Mouse (Mus musculus) right cerebral cortex, adult 2 months (tissue): ENCODE data around the gene Btbd7.
A peak's percentile ranks its signal among the peaks of the same experiment; 100 is the strongest.

Experiments used
- DNase-seq, 2 experiments: peaks; one replicate each; pipeline ENCODE4 v3.0.0; 2021 to 2022; ENCODE audit warnings: low spot score in 2 of 2

Gene Btbd7

DNA sequence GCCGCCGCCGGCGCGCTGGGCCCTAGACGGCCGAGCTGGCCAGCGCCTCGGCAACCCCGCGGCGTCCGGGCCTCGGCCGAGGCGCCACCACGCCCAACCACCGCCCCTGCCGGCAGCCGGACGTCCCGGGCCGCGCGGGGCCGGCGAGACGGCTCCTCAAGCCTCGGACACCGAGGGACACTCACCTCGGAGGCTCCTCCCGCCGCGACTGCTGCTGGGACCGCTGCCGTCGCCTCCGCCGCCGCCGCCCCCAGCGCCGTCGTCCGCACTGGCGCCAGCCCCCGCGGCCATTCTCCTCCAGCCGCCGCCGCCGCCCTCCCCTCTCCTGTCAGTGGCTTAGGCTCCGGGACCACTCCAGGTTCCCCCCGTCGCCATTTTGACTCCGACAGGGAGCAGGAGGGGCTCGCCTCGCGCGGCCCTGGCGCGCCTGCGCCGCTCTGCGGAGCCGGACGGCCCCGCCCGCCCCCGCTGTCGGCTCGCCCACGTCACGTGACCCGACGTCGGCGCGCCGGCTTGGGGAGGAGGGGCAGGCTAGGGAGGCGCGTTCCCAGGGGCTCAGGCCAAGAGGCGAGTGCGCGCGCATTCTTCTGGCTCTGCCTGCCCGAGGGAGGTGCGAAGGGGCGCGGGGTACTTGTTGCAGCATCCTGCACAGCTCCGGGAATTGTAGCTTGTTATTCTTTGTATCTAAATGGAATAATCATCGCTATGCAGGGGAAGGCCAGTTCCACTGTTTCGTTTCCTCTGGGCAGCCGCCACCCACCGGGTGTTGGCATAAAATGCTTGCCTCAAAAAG, at the start of gene Btbd7:
Gene Btbd7 (minus strand): TSS at position 441 of the 793 bp plus-strand sequence.
- DNase-seq = peak; percentile 91 to 96

- no peak for DNase-seq
Observed at GRCm38 (mm10) chr12:102916073-102916472, 37.8 kb upstream of the Btbd7 start.

DNA sequence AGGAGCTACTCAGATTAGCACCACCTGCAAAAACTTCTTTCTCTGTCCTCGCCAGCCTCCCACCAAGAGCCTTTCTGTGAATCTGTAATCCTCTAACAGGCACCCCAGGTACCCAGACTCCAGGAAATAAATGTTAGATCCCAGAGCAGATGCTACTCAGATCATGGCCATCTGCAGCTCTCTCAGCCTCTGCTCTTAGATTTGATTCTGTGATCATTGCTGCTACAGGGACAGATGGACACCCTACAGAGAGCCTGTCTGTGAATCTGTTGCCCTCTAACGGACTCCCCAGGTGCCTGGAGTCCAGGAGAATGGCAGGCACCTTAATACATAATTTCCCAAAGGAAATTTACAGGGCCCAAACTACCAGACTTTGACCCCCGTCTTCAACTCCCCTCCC, 29.9 kb upstream of the Btbd7 start:
- DNase-seq = no peak

DNA sequence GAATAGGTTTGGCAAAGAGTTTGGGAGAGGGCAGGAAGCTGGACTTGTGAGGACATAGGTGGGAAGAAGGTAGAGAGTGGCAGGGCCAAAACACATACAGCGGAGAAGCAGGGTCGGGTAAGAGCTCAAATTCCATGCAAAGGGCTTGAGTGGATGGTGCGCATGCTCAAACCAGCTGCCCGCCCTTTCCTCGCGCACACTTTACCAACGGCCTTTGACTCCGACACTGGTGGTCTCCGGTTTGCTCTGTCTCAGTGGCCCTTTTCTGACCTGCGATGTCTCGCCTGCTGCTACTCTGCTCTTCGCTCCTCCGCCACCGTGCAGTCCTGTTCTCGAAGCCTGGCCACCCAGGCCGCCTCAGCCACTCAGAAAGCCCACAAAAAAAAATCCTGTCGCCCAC, 20.8 kb upstream of the Btbd7 start, which contains the start of gene Cox8c:
Gene Cox8c (plus strand): TSS at position 226 of the 400 bp plus-strand sequence.
- DNase-seq = no peak

GRCm38 (mm10) chr12:102888568-102888967, 10.3 kb upstream of the Btbd7 start:
- DNase-seq = no peak

GRCm38 (mm10) chr12:102887366-102887765, 9.1 kb upstream of the Btbd7 start:
- DNase-seq = no peak

- DNase-seq = peak; percentile 52 to 63
Observed at GRCm38 (mm10) chr12:102885735-102886134, 7.5 kb upstream of the Btbd7 start.

DNA sequence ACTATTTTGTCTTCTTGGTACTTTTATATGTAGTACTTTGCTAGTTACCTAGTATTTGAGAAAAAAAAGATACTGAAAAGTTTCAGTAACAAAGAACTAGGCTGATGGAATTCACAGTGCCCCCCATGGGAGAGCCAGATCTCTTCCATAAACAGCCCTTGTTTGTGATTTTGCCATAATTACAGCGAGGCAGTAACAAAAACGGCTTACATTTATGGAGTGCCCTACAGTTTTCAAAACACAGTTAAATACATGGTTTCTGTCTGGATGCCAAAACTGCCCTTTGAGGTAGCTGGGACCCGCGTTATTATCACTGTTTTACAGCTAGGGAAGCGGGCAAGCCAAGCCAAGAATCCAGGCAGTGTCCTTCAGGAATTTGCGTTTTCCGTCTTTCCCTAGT, 630 bp upstream of the Btbd7 start:
- DNase-seq = no peak

GRCm38 (mm10) chr12:102877301-102878030, 805 bp downstream of the Btbd7 start:
- DNase-seq = peak; percentile 54 to 55

- DNase-seq = no peak
Observed at GRCm38 (mm10) chr12:102870527-102870926, 7.7 kb downstream of the Btbd7 start.

DNA sequence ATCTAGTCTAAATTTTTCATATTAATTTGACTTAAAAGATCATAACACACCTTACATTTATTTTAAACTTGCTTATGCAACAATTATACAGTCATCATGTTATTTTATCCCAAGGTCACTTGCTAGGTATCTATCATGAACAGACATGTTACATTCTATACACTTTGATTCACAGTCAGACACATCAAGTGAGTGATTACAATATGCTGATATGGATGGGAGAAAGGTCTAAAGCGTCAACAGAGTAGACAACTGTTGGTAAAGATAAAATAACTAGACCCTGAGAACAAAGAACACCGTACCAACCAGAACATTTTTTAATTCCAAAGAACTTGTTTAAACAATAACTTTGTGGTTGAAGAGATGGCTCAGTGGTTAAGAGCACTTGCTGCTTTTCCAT, 8.5 kb downstream of the Btbd7 start:
- no peak for DNase-seq

- no peak for DNase-seq
Observed at GRCm38 (mm10) chr12:102860806-102861205, 17.5 kb downstream of the Btbd7 start.

DNA sequence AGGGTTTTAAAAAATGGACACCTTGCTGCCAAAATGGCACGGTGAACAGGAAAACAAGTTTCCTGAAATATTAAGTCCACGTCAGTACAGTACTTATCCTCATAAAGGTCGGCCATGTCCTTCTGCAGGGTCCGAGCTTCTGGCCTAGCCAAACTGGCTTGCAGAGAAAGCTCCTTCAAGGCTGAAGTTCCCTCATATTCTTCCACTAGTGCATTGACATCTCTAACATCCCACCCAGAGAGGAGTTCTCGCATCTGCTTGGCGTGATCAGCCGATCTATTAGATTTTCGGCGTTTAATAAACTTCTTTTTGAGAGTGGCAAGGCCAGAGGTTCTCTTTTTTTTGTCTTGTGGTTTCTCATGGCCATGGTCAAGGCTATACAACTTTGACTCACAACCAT, 40.0 kb downstream of the Btbd7 start:
- no peak for DNase-seq

DNA sequence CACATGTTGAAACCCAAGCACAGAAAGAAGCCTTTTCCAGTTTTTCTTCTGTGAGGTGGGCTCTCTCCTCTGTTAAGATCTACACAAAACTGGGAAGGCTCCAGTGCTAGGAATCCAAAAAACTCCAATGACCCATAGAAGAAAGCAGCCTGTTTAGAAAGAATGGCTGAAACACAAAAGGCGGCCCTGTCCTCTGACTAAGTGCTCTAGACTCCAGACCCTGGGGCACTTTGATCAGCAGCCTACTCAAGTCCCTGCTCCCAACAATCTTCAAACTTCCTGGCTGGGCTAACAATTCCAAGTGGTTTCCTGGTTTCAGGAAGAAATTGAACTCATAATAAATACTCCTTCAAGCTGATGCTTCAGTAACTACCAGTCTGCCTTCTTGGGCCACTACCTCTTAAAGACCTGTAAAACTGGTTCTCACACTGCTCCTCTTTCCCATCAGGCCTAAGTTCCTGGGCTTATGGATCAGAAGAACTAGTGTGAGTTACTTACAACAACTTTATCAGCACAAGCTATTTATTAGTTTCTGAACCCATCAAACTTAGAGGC, 45.4 kb downstream of the Btbd7 start:
- DNase-seq = no peak

GRCm38 (mm10) chr12:102831888-102832287, 46.4 kb downstream of the Btbd7 start:
- DNase-seq = no peak

GRCm38 (mm10) chr12:102827119-102827518, 51.2 kb downstream of the Btbd7 start:
- DNase-seq = no peak

DNA sequence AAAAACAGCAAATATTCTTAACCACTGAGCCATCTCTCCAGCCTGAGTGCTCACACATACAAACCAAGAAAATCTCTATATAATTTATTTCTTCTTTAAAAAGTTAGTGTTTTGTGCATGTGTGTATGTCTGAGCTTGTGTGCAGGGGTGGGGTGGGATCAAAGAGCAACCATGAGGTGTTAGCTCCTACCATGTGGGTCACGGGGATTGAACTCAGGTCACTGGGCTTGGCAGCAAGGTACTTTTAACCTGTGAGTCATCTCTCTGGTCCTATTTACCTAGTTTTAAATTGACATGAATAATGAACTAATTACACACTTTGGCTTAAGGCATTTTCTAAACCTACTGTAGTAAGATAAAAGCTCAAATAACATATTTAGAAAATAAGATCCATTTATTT, 51.9 kb downstream of the Btbd7 start:
- no peak for DNase-seq

DNA sequence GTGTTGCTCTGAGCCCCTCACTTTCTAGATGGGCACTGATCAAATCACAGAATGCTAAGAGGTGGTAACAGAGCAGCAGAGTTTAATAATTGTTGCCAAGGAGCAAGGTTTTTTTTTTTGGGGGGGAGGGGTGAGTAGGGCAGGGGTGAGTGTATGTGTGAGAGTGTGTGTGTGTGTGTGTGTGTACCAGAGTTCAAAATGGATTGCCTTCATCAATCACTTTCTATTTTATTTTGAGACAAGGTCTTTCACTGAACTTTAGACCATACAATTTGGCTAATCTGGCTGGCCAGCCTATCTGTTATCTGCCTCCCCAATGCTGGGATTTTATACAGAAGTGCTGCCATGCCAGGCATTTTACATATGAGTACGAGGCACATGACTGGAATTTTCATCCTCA, 63.4 kb downstream of the Btbd7 start:
- no peak for DNase-seq

DNA sequence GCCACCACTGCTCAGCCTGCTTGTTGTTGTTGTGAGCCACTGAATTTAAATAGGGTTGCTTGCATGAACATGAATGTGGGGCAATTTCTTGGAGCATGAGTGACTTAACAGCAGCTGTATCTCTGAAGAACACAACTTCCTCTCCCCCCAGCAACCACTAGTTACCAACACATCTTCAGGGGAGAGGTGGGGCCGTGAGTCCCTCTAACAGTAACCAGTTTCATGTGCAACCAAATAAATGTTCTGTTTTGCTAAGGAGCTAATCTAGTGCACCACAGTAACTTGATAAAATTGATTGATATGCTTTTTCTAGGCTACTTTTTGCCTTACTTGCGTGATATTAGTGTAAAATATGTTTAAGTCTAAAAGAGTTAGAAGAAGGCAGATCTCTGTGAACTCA, 78.7 kb downstream of the Btbd7 start:
- DNase-seq = no peak

DNA sequence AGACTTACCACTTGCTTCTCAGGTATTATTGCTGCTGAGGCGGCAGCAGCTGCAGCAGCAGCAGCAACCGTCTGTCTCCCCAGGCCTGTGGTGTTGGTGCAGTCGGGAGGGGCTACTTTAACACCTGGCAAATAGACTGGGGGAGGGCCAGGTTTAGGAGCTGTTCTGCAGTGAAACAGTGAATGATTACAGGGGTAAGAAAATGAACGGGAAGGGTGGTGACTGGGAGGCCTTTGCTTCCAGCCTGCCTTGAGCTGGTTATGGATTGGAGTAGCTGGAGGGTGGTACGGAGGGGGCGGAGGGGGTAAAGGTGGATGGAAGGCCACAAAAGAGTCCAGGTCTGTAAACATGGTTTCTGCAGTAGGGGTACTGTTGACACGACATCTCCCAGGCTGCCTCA, 90.3 kb downstream of the Btbd7 start:
- DNase-seq = no peak

DNA sequence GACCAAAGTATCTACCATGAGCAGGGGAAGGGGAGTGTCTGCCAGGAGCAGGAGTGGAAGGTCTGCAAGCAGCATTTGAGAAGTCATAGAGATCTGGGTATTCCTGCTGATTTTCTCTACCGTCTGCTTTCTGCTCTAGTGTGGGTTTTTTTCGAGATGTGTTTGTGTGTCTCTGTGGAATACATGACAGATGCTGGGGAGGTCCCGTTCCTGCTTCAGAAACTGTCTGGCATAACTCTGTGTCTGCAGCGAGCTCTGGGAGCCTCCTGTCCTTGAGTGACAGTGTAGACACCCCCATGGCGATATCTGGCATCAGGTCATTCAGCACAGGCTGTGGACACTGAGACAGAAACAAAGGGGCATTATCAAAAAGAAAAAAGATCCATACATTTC, 92.7 kb downstream of the Btbd7 start:
- no peak for DNase-seq

DNA sequence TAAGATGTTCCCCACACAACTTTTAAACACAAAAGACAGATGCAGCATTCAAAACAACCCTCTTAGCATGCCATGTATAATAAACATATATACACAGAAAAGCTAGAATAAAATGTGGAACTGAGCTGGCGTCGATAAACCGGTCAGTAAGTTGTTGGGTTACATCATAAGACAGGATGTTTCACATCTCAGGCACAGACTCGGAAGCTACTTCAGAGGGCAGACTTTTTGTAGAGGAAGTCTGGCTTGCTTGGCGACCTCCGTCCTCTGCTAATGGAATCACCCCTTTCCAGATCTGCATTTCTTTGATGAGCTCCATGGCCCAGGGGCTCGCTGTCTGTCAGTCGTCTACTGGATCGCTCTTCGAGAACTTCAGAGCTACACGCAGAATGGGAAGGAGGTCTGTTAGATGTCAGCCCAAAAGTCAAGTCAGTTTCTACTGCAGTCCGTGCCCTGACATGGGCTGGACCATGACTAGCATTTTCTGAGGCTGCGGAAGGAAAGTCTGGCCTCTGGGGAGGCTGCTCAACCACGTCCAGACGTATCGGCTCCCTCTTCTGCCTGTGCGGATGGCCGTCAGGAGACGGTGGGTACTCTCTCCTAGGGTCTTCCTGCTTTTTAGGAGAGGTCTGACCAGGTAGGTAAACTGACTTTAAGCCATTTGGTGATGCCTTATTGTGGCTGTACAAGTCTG, 93.2 kb downstream of the Btbd7 start:
- no peak for DNase-seq
